Mouse (Mus musculus) neural tube, embryonic 13.5 days (tissue): Measurements from ENCODE around the gene Tmem263. TPM values are rescaled to one million over a fixed set of nuclear protein-coding genes. Genes with fewer than 3 reads are reported as not detected.

Experiments used
- ATAC-seq: fragments of 200-750 bp; cut with Nextera tagmentation; 2 replicates; pipeline ENCODE4 v1.8.0; 2017; ENCODE audit warnings: low read depth, mild to moderate bottlenecking, moderate TSS enrichment, moderate library complexity
- H3K27ac ChIP-seq: fragments of 300-500 bp; sonication (generic); replicated peaks from 2 replicates; pipeline ENCODE4 v1.5.1; 2015; ENCODE audit warnings: moderate library complexity, mild to moderate bottlenecking, inconsistent platforms
- H3K27me3 ChIP-seq: fragments of 300-500 bp; sonication (generic); 2 replicates; pipeline ENCODE4 v1.6.1; 2015; ENCODE audit warnings: mild to moderate bottlenecking, inconsistent platforms
- H3K36me3 ChIP-seq: fragments of 300-500 bp; sonication (generic); 2 replicates; pipeline ENCODE4 v1.6.1; 2015; ENCODE audit warnings: mild to moderate bottlenecking, inconsistent platforms
- H3K4me1 ChIP-seq: fragments of 300-500 bp; sonication (generic); replicated peaks from 2 replicates; pipeline ENCODE4 v1.6.1; 2015; ENCODE audit warnings: inconsistent platforms
- H3K4me2 ChIP-seq: fragments of 300-500 bp; sonication (generic); 2 replicates; pipeline ENCODE4 v1.6.1; 2015; ENCODE audit warnings: inconsistent platforms, mild to moderate bottlenecking, moderate library complexity
- H3K4me3 ChIP-seq: fragments of 300-500 bp; sonication (generic); 2 replicates; pipeline ENCODE4 v1.5.1; 2015; ENCODE audit warnings: mild to moderate bottlenecking, inconsistent platforms
- H3K9ac ChIP-seq: fragments of 300-500 bp; sonication (generic); 2 replicates; pipeline ENCODE4 v1.6.1; 2015; ENCODE audit warnings: moderate library complexity, mild to moderate bottlenecking, inconsistent platforms
- H3K9me3 ChIP-seq: fragments of 300-500 bp; sonication (generic); 2 replicates; pipeline ENCODE4 v1.6.1; 2016; ENCODE audit warnings: inconsistent platforms
- WGBS: fragments of 180-500 bp; shearing (Covaris S2); methylation state at CpG from one replicate; pipeline ENCODE4 v1.1.7; 2015; 5-methylcytosine and 5-hydroxymethylcytosine counted together
- polyA plus RNA-seq: library from polyadenylated mRNA; unstranded; fragments of >200 nt; fragmentation: Nextera tagmentation; extraction: Ambion mirVana; gene quantifications from 2 replicates; pipeline ENCODE4 v1.2.1, GENCODE M21; 2015

The Tmem263 gene
- polyA plus RNA-seq, 1 experiment from 2014 or later, result 62.8 TPM

DNA sequence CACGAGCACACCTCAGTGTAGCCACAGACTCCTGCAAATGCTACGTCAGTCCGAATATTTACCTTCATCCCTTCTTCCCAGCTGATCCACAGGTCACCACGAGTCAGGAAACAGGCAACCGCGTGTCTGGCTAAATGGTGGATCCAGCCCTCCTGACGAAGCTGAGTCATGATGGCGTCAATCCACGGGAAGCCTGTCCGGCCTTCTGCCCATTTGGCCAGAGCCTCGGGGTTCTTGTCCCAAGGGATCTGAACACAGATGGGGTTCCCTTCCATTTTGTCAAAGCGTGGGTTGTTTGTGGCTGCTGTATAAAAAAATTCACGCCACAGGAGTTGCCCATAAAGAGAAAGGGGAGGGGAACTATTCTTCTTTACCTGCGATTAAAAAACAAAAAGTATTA, 43.9 kb downstream of the Tmem263 start:
- no peak overlapping the region for H3K4me2 ChIP-seq
- 0 out of 2 replicates have a peak, but pooled peaks cover 3% of the 10 kb centered on the region for H3K4me1 ChIP-seq
- peaks cover 57% of the 10 kb centered on the region for H3K36me3 ChIP-seq
- H3K27ac ChIP-seq, result no peak overlapping the region
- 79% methylated on average over 14 of the region's 14 CpGs for WGBS
- no peaks in the 10 kb centered on the region for H3K9me3 ChIP-seq
- no peak overlapping the region for H3K9ac ChIP-seq
- no peak overlapping the region for H3K4me3 ChIP-seq
- H3K27me3 ChIP-seq, result no peaks in the 10 kb centered on the region
- no peak for ATAC-seq

DNA sequence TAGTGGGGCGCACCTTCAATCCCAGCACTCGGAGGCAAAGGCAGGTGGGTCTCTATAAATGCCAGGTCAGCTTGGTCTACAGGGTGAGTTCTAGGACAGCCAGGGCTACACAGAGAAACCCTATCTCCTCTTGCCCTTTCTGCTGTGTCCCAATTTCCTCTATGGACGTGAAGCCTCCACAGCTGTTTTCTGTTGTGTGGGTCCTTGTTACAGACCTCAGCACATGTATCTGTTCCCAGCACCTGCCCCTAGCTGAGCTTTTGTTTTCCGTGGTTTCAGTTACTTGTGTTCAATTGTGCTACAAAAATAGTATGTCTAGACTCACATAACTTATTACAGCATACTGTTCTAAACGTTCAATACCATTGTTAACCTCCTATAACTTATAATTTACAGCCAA, 46.8 kb downstream of the Tmem263 start:
- ATAC-seq, result no peak
- Histone ChIP-seq H3K27ac (no peak overlapping the region), H3K9ac (no peak overlapping the region), H3K4me2 (no peak overlapping the region), H3K9me3 (no peaks in the 10 kb centered on the region), H3K4me1 (no peaks in the 10 kb centered on the region), H3K4me3 (no peak overlapping the region), H3K27me3 (no peaks in the 10 kb centered on the region), H3K36me3 (peaks cover 39% of the 10 kb centered on the region)
- 80% methylated on average over 5 of the region's 5 CpGs for WGBS

DNA sequence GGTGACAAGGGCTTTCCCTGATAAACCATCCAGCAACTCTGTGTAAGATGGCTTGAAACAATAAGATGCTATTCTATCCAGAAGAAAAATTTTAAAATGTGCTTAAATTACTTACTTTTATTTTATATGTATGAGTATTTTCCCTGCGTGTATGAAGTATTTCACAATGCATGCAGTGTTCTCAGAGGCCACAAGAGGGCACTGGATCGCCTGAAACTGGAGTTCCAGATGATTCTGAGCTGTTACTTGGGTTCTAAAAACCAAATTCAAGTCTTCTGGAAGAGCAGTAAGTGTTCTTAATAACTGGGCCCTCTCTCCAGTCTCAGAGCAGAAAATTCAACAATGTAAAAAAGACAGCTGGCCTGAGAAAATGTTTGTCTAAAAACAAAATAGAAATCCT, 51.8 kb downstream of the Tmem263 start:
- Histone ChIP-seq H3K9me3 (no peaks in the 10 kb centered on the region), H3K36me3 (peaks cover 8% of the 10 kb centered on the region; the same call in 1 of the 2 replicates), H3K4me1 (no peaks in the 10 kb centered on the region), H3K4me3 (no peak overlapping the region), H3K9ac (no peak overlapping the region), H3K4me2 (no peak overlapping the region), H3K27me3 (no peaks in the 10 kb centered on the region), H3K27ac (no peak overlapping the region)
- 11% methylated on average over 2 of the region's 2 CpGs for WGBS
- no peak for ATAC-seq

DNA sequence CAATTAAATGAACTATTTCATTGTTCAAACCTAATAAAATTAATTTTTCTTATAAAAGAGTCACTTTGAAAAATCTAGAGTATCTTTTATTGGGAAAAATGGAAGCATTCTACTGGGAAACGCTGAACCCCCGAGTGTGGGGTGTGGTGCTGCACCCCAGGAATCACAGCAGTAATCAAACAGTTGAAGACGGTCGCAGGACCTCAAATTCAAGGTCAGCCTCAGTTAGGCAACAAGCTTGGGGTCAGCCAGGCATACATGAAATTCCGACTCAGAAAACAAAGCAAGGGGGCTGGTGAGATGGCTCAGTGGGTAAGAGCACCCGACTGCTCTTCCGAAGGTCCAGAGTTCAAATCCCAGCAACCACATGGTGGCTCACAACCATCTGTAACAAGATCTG, 55.0 kb downstream of the Tmem263 start:
- Histone ChIP-seq H3K27ac (no peak overlapping the region), H3K27me3 (no peaks in the 10 kb centered on the region), H3K36me3 (no peaks in the 10 kb centered on the region), H3K9ac (no peak overlapping the region), H3K9me3 (no peaks in the 10 kb centered on the region), H3K4me1 (peaks cover 4% of the 10 kb centered on the region; the same call in 1 of the 2 replicates), H3K4me3 (no peak overlapping the region), H3K4me2 (no peak overlapping the region)
- 92% methylated on average over 7 of the region's 7 CpGs for WGBS
- ATAC-seq, result no peak

DNA sequence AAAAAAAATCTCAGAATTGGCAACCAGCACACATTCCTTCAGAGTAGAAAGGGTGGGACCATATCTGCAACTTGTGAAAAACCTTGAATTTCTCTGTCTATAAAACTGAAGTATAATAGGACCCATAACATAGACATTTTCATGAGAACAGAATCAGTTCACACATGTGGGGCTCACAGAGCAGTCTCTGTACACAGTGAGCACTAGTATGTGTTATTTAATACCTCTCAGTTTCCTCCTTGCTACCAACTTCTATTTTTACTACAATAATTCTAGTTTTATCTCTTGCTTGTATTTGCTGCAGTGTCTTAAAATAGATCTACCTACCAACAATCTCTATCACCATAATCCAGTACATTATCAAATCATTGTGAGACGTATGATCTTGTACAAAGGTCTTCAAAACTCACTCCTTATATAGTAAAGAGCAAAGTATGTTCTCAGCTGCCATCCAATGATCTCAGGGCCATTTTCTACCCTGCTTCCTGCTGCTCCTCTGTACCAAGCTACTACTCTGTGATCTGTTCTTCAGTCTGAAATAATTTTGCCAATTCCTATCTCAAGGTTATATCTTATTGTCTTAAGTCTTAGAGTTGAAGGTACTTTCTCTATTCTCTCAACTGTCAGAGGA, 57.7 kb downstream of the Tmem263 start:
- ATAC-seq, result no peak
- Histone ChIP-seq H3K9me3 (no peaks in the 10 kb centered on the region), H3K27me3 (no peaks in the 10 kb centered on the region)

DNA sequence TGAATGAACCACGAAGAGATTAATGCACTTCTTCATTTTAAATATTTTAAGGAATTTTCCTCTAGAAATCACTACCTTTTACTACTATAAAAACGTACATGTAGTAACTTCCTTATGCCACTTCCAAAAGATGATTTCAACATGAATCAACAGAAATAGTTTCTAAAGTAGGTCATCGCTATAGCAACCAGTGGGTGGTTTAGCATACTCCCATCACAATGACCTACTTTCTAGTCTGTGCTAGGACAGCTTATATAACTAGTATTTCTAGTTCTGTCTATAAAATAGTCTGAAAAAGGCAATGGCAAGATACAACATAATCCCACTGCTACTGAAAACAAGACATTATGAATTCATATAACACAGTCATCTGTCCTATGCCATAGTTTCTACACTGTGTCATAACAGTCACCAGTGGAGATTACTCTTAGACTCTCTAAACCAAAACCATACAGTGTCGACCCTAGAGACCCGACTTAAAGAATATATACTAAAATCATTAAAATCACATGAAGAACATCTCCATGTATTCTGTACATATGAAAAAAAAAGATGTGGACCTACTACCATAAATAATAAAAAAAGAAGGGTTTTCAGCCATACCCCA, 59.4 kb downstream of the Tmem263 start:
- Histone ChIP-seq H3K9me3 (no peaks in the 10 kb centered on the region), H3K27ac (no peak overlapping the region), H3K4me2 (no peak overlapping the region), H3K9ac (no peak overlapping the region), H3K36me3 (no peaks in the 10 kb centered on the region), H3K4me1 (peaks cover 4% of the 10 kb centered on the region; the same call in 1 of the 2 replicates), H3K4me3 (no peak overlapping the region), H3K27me3 (no peaks in the 10 kb centered on the region)
- no peak for ATAC-seq
- WGBS, result 74% methylated on average over 5 of the region's 5 CpGs

More for the DNA sequence above, 57.7 kb downstream of the Tmem263 start:
- no peak overlapping the region for H3K4me3 ChIP-seq
- H3K27ac ChIP-seq, result no peak overlapping the region
- WGBS, result 83% methylated on average over 1 of the region's 1 CpGs
- H3K36me3 ChIP-seq, result no peaks in the 10 kb centered on the region
- H3K4me1 ChIP-seq, result peaks cover 4% of the 10 kb centered on the region; the same call in 1 of the 2 replicates
- no peak overlapping the region for H3K9ac ChIP-seq
- H3K4me2 ChIP-seq, result no peak overlapping the region

DNA sequence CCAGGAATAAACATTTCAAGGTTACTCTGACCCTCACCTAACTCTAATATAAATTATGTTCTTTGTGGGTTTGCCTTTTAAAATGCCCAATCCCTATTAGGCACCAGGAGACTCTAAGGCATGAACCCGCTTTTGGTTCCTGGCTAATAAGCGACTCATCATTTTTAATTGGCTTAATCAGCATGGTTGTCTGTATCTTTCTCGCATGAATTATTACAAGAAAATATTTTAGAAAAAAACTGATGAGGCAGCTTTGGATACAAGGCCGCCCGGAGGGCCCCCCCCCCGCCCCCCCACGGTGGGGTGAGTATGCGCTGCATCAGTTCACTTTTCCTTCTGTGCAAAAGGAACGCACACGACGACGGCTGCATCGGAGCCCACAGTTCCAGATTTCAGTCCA, 62.4 kb downstream of the Tmem263 start:
- Histone ChIP-seq H3K4me1 (peaks cover 4% of the 10 kb centered on the region; the same call in 1 of the 2 replicates), H3K9me3 (no peaks in the 10 kb centered on the region), H3K9ac (no peak overlapping the region), H3K27me3 (no peaks in the 10 kb centered on the region), H3K4me3 (no peak overlapping the region), H3K4me2 (no peak overlapping the region), H3K36me3 (no peaks in the 10 kb centered on the region), H3K27ac (no peak overlapping the region)
- ATAC-seq, result no peak
- WGBS, result 92% methylated on average over 13 of the region's 13 CpGs

DNA sequence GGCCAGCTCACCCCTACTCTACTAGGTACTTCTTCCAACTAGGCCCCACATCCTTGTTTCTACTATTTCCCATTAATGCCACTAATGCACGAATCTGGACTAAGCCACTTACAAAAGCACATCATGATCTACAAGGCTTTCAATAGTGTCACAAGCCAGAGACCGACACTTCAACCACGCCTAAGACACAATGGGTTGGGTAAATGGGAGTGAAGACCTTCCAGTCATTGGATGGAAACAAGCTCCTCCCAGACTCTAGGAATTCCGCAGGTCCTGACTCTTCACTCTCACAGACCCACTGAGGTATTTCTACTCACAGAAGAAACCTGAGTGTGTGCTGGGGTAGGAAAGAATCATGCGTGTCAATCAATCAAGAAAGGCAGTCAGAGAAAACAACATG, 62.9 kb downstream of the Tmem263 start:
- Histone ChIP-seq H3K4me1 (peaks cover 4% of the 10 kb centered on the region; the same call in 1 of the 2 replicates), H3K9me3 (no peaks in the 10 kb centered on the region), H3K36me3 (no peaks in the 10 kb centered on the region), H3K4me2 (no peak overlapping the region), H3K4me3 (no peak overlapping the region), H3K27me3 (no peaks in the 10 kb centered on the region), H3K9ac (no peak overlapping the region), H3K27ac (no peak overlapping the region)
- WGBS, result 83% methylated on average over 5 of the region's 5 CpGs
- ATAC-seq, result no peak

Other genes starting within 250 kb of the Tmem263 start
- gene Ric8b, start 185.0 kb upstream of the Tmem263 start, polyA plus RNA-seq, result 48.7 and 54.7 TPM in 2 replicates
- 1.8 and 2.2 TPM in 2 replicates for gene Fhl4, start 132 bp upstream of the Tmem263 start, polyA plus RNA-seq
- 35.2 and 38.2 TPM in 2 replicates for gene Mterf2, start 25.4 kb downstream of the Tmem263 start, polyA plus RNA-seq
- 32.6 and 32.7 TPM in 2 replicates for gene Cry1, start 82.4 kb downstream of the Tmem263 start, polyA plus RNA-seq